13 mouse cellular contexts compared by ENCODE assay signal in genomic region chr7:45630064-45630907, GRCm38 (mm10). TPM values are rescaled to one million over a fixed set of nuclear protein-coding genes. Genes with fewer than 3 reads are reported as not detected.
DNase-seq lines count a peak whose midpoint lies in the region; ATAC-seq and TF ChIP-seq lines count a peak whose summit lies in the region.
"Had no signal": no experiment of that assay in that cellular context is flagged by ENCODE, and none has a peak within 500 bp of the region (broad histone marks: within the 10 kb centered on the region; RNA-seq: fewer than 3 reads in every experiment).

No protein-coding gene starts in this region.

- TF ChIP-seq RAD21 in MEL (IDR thresholded peaks at IDR 0.05; ENCODE audit: low read depth, low read length), result no peak

- peaks cover 17% of the 10 kb centered on the region for H3K4me1 ChIP-seq in kidney, embryonic 16.5 days (ENCODE audit: insufficient read depth, low read length)
- peaks cover 0 to 18% of the 10 kb centered on the region in 2 experiments; a peak in 2 of 4 replicates for H3K4me1 ChIP-seq in MEL (ENCODE audit: control insufficient read depth in 1 of 2, insufficient read depth in 2 of 2, low read length in 2 of 2)
- peaks cover 39% of the 10 kb centered on the region for H3K4me1 ChIP-seq in heart, embryonic 12.5 days (replicated peaks)

- H3K27me3 ChIP-seq in kidney, embryonic 16.5 days (ENCODE audit: insufficient read depth, low read length), result 0 out of 2 replicates have a peak, but pooled peaks cover 3% of the 10 kb centered on the region
- no peaks in the 10 kb centered on the region for H3K27me3 ChIP-seq in MEL (ENCODE audit: control insufficient read depth in 1 of 2, insufficient read depth in 2 of 2, low read length in 2 of 2)
- peaks cover 13% of the 10 kb centered on the region for H3K27me3 ChIP-seq in heart, embryonic 12.5 days (replicated peaks)

- H3K36me3 ChIP-seq in kidney, embryonic 16.5 days (ENCODE audit: insufficient read depth, low read length), result no peaks in the 10 kb centered on the region
- H3K36me3 ChIP-seq in MEL (ENCODE audit: control insufficient read depth in 1 of 2, insufficient read depth in 2 of 2, low read length in 2 of 2), result no peaks in the 10 kb centered on the region
- peaks cover 6% of the 10 kb centered on the region for H3K36me3 ChIP-seq in heart, embryonic 12.5 days
- H3K36me3 ChIP-seq: liver, embryonic 15.5 days had no signal

- TF ChIP-seq CTCF in MEL (IDR thresholded peaks at IDR 0.05 in 2 of 3, conservative IDR thresholded peaks at IDR 0.05 in 1 of 3; ENCODE audit: control insufficient read depth in 1 of 3, insufficient read depth in 1 of 3, low read depth in 2 of 3, low read length in 3 of 3, poor library complexity in 1 of 3, severe bottlenecking in 1 of 3), result no peak

- DNase-seq in kidney, postnatal 14 days, result no peak
- DNase-seq in MEL (ENCODE audit: low read depth, low spot score), result no peak
- DNase-seq in lung, postnatal 25 days (ENCODE audit: low spot score), result peak; percentile 47
- no peak for DNase-seq in spleen, postnatal 10 days (ENCODE audit: low spot score in 2 of 2)
- DNase-seq in adrenal gland, adult 2 months, result no peak
- DNase-seq: adrenal gland, adult 8-10 months; kidney, postnatal 4 days had no signal

- no peaks in the 10 kb centered on the region for H3K9me3 ChIP-seq in kidney, embryonic 16.5 days (ENCODE audit: low read length)
- no peaks in the 10 kb centered on the region for H3K9me3 ChIP-seq in MEL (replicated peaks; ENCODE audit: insufficient read depth, low read length)
- no peaks in the 10 kb centered on the region for H3K9me3 ChIP-seq in heart, embryonic 12.5 days (replicated peaks)
- H3K9me3 ChIP-seq: liver, embryonic 15.5 days had no signal

- H3K79me2 ChIP-seq in MEL (ENCODE audit: control insufficient read depth, insufficient read depth, low read length, poor library complexity), result peaks cover 2% of the 10 kb centered on the region; the same call in 1 of the 2 replicates

- H3K4me2 ChIP-seq in kidney, embryonic 16.5 days (replicated peaks; ENCODE audit: low read depth, low read length), result 0 out of 2 replicates have a peak overlapping the region, but pooled peaks have one; percentile 11
- peak overlapping the region; percentile 98 for H3K4me2 ChIP-seq in heart, embryonic 12.5 days
- H3K4me2 ChIP-seq: hindbrain, embryonic 14.5 days; liver, embryonic 15.5 days had no signal

- H3K4me3 ChIP-seq in kidney, embryonic 16.5 days (ENCODE audit: low read length), result no peak overlapping the region
- H3K4me3 ChIP-seq in MEL (ENCODE audit: control insufficient read depth in 1 of 2, insufficient read depth in 1 of 2, low read depth in 2 of 2, low read length in 2 of 2), result no peak overlapping the region
- no peak overlapping the region for H3K4me3 ChIP-seq in heart, embryonic 12.5 days
- H3K4me3 ChIP-seq: liver, embryonic 15.5 days had no signal

- no peak overlapping the region for H3K27ac ChIP-seq in kidney, embryonic 16.5 days (ENCODE audit: low read length)
- no peak overlapping the region for H3K27ac ChIP-seq in MEL (ENCODE audit: control insufficient read depth, low read depth, low read length)
- no peak overlapping the region for H3K27ac ChIP-seq in heart, embryonic 12.5 days (ENCODE audit: poor library complexity, severe bottlenecking)
- H3K27ac ChIP-seq: hindbrain, embryonic 14.5 days; liver, embryonic 15.5 days had no signal

- WGBS in kidney, embryonic 16.5 days, result 73% methylated on average over 23 of the region's 23 CpGs
- 65% methylated on average over 23 of the region's 23 CpGs for WGBS in heart, embryonic 12.5 days

- ATAC-seq in kidney, embryonic 16.5 days (ENCODE audit: low FRiP score, low TSS enrichment), result no peak
- ATAC-seq in heart, embryonic 12.5 days (ENCODE audit: insufficient number of reproducible peaks, low FRiP score), result no peak

- H3K9ac ChIP-seq in kidney, embryonic 16.5 days (replicated peaks; ENCODE audit: low read length), result no peak overlapping the region
- H3K9ac ChIP-seq in MEL (ENCODE audit: control insufficient read depth, low read depth, low read length, poor library complexity, severe bottlenecking), result no peak overlapping the region
- H3K9ac ChIP-seq in heart, embryonic 12.5 days, result no peak overlapping the region
- H3K9ac ChIP-seq: hindbrain, embryonic 14.5 days; liver, embryonic 15.5 days had no signal

- no peak for TF ChIP-seq EP300 in MEL (IDR thresholded peaks at IDR 0.05; ENCODE audit: low read depth in 1 of 2, low read length in 2 of 2)

- TF ChIP-seq POLR2A in MEL (IDR thresholded peaks at IDR 0.05; ENCODE audit: control insufficient read depth in 1 of 2, insufficient read depth in 1 of 2, low read depth in 1 of 2, low read length in 2 of 2, poor library complexity in 1 of 2), result no peak

TF ChIP-seq in MEL, 35 proteins besides CTCF, POLR2A, EP300 and RAD21:
- no peak for TF ChIP-seq MYC (IDR thresholded peaks at IDR 0.05; ENCODE audit: low read depth, low read length)
- TF ChIP-seq RCOR1 (IDR thresholded peaks at IDR 0.05; ENCODE audit: low read depth, low read length), result no peak
- TF ChIP-seq TAL1 (IDR thresholded peaks at IDR 0.05; ENCODE audit: low read length), result no peak
- TF ChIP-seq HCFC1 (IDR thresholded peaks at IDR 0.05; ENCODE audit: low read depth, low read length), result peak; percentile 63
- no peak for TF ChIP-seq POLR2AphosphoS5 (IDR thresholded peaks at IDR 0.05; ENCODE audit: borderline replicate concordance, low read depth, low read length)

RNA-seq across cellular contexts. Expression of gene Rasip1, which starts 3.0 kb away (rescaled TPM):
- polyA plus RNA-seq in kidney, embryonic 16.5 days (2015; fragmentation: Nextera tagmentation; extraction: Ambion mirVana), result 11.6 and 13.0 TPM in 2 replicates
- total RNA-seq in MEL (2012; rRNA removed), result 1.1 TPM in 2 replicates
- polyA plus RNA-seq in MEL (2012; ENCODE audit: insufficient read depth in 1 of 2, insufficient read length in 2 of 2, low read depth in 1 of 2, low replicate concordance in 2 of 2, missing spikeins in 1 of 2), result under 1 TPM in 1 of 2 experiments, not detected in 1; 0.65 TPM
- 36.1 and 38.1 TPM in 2 replicates for polyA plus RNA-seq in heart, embryonic 12.5 days (2016; fragmentation: Nextera tagmentation; extraction: Ambion mirVana)
- total RNA-seq in adrenal gland, adult 2 months (2021), result 10 to 100 TPM; 13.5 to 20.6 TPM
- 42.9 and 56.4 TPM in 2 replicates for polyA plus RNA-seq in adrenal gland, adult 2 months (2012; rRNA removed)

RNA-seq across cellular contexts. Expression of gene Izumo1, which starts 8.7 kb away (rescaled TPM):
- polyA plus RNA-seq in kidney, embryonic 16.5 days (2015; fragmentation: Nextera tagmentation; extraction: Ambion mirVana), result 0.13 and 0.14 TPM in 2 replicates
- not detected in 2 replicates for total RNA-seq in MEL (2012; rRNA removed)
- under 1 TPM in 1 of 2 experiments, not detected in 1; 0.04 TPM for polyA plus RNA-seq in MEL (2012; ENCODE audit: insufficient read depth in 1 of 2, insufficient read length in 2 of 2, low read depth in 1 of 2, low replicate concordance in 2 of 2, missing spikeins in 1 of 2)
- polyA plus RNA-seq in heart, embryonic 12.5 days (2016; fragmentation: Nextera tagmentation; extraction: Ambion mirVana), result 0.35 and 0.65 TPM in 2 replicates
- under 1 TPM; 0.28 to 0.29 TPM for total RNA-seq in adrenal gland, adult 2 months (2021)
- 0.65 and 0.89 TPM in 2 replicates for polyA plus RNA-seq in adrenal gland, adult 2 months (2012; rRNA removed)
- total RNA-seq: monocyte, adult 5-6 weeks had no signal
- polyA plus RNA-seq: hindbrain, embryonic 14.5 days had no signal

RNA-seq across cellular contexts. Expression of gene Mamstr, which starts 9.5 kb away (rescaled TPM):
- 8.0 and 9.0 TPM in 2 replicates for polyA plus RNA-seq in kidney, embryonic 16.5 days (2015; fragmentation: Nextera tagmentation; extraction: Ambion mirVana)
- not detected in 2 replicates for total RNA-seq in MEL (2012; rRNA removed)
- polyA plus RNA-seq in MEL (2012; ENCODE audit: insufficient read depth in 1 of 2, insufficient read length in 2 of 2, low read depth in 1 of 2, low replicate concordance in 2 of 2, missing spikeins in 1 of 2), result not detected
- polyA plus RNA-seq in heart, embryonic 12.5 days (2016; fragmentation: Nextera tagmentation; extraction: Ambion mirVana), result 3.3 and 5.4 TPM in 2 replicates
- total RNA-seq in adrenal gland, adult 2 months (2021), result 1 to 10 TPM; 3.0 to 5.8 TPM
- polyA plus RNA-seq in adrenal gland, adult 2 months (2012; rRNA removed), result 5.1 and 5.8 TPM in 2 replicates

RNA-seq across cellular contexts. Expression of gene Fut1, which starts 13.2 kb away (rescaled TPM):
- 0.27 and 0.32 TPM in 2 replicates for polyA plus RNA-seq in kidney, embryonic 16.5 days (2015; fragmentation: Nextera tagmentation; extraction: Ambion mirVana)
- total RNA-seq in MEL (2012; rRNA removed), result 0.07 TPM in 1 of 2 replicates, not detected in the other
- under 1 TPM in 1 of 2 experiments, not detected in 1; 0.04 TPM for polyA plus RNA-seq in MEL (2012; ENCODE audit: insufficient read depth in 1 of 2, insufficient read length in 2 of 2, low read depth in 1 of 2, low replicate concordance in 2 of 2, missing spikeins in 1 of 2)
- not detected in 2 replicates for polyA plus RNA-seq in heart, embryonic 12.5 days (2016; fragmentation: Nextera tagmentation; extraction: Ambion mirVana)
- total RNA-seq in adrenal gland, adult 2 months (2021), result not detected
- not detected in 2 replicates for polyA plus RNA-seq in adrenal gland, adult 2 months (2012; rRNA removed)
- total RNA-seq: adrenal gland, adult 8-10 months; left cerebral cortex, postnatal 14 days; monocyte, adult 5-6 weeks had no signal
- polyA plus RNA-seq: hindbrain, embryonic 14.5 days; liver, embryonic 15.5 days had no signal

RNA-seq across cellular contexts. Expression of gene Fgf21, which starts 15.0 kb away (rescaled TPM):
- polyA plus RNA-seq in kidney, embryonic 16.5 days (2015; fragmentation: Nextera tagmentation; extraction: Ambion mirVana), result not detected in 2 replicates
- not detected in 2 replicates for total RNA-seq in MEL (2012; rRNA removed)
- polyA plus RNA-seq in MEL (2012; ENCODE audit: insufficient read depth in 1 of 2, insufficient read length in 2 of 2, low read depth in 1 of 2, low replicate concordance in 2 of 2, missing spikeins in 1 of 2), result not detected
- polyA plus RNA-seq in heart, embryonic 12.5 days (2016; fragmentation: Nextera tagmentation; extraction: Ambion mirVana), result not detected in 2 replicates
- not detected for total RNA-seq in adrenal gland, adult 2 months (2021)
- polyA plus RNA-seq in adrenal gland, adult 2 months (2012; rRNA removed), result 0.15 and 0.16 TPM in 2 replicates
- total RNA-seq: adrenal gland, adult 8-10 months; left cerebral cortex, postnatal 14 days; monocyte, adult 5-6 weeks had no signal
- polyA plus RNA-seq: hindbrain, embryonic 14.5 days; liver, embryonic 15.5 days had no signal
